Mouse (Mus musculus): ENCODE measurements around the gene Ubl3. TPM values are rescaled to one million over a fixed set of nuclear protein-coding genes. Genes with fewer than 3 reads are reported as not detected.

Gene Ubl3
- polyA plus RNA-seq, 1 experiment from 2014 or later = 86.3 TPM

DNA sequence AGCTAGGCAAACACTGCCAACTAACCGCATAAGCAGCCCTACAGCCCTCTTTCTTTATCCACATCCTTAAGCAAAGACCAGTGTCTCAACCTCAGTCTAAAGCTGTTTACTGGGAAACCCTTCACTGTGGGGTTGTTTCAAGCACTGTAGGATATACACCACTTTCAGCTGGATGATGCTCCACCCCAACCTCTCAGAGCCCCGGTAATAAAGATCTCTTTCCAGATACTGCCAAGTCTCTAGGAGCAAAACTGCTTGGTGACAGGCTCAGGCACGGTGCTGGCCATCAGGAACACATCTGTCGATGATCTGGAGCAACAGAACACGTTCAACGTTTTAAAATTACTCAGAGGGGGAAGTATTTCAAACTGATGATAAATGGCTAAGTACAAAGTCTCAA is 25.0 kb downstream of the Ubl3 start:
- H3K4me3 ChIP-seq (ENCODE audit: low read depth, low read length) = no peak overlapping the region
- no peaks in the 10 kb centered on the region for H3K36me3 ChIP-seq (ENCODE audit: insufficient read depth)
- H3K9me3 ChIP-seq (ENCODE audit: low read depth, low read length) = no peaks in the 10 kb centered on the region
- H3K4me2 ChIP-seq = no peak overlapping the region
- 29% methylated on average over 6 of the region's 6 CpGs for WGBS
- DNase-seq = no peak
- H3K4me1 ChIP-seq (ENCODE audit: insufficient read depth) = 0 out of 2 replicates have a peak, but pooled peaks cover 3% of the 10 kb centered on the region
- H3K9ac ChIP-seq = no peak overlapping the region
- TF ChIP-seq CTCF (IDR thresholded peaks at IDR 0.05; ENCODE audit: low read depth) = no peak
- no peak overlapping the region for H3K27ac ChIP-seq (ENCODE audit: low read depth)
- ATAC-seq (ENCODE audit: insufficient read depth) = no peak
- H3K27me3 ChIP-seq (ENCODE audit: insufficient read depth, low read length) = no peaks in the 10 kb centered on the region

DNA sequence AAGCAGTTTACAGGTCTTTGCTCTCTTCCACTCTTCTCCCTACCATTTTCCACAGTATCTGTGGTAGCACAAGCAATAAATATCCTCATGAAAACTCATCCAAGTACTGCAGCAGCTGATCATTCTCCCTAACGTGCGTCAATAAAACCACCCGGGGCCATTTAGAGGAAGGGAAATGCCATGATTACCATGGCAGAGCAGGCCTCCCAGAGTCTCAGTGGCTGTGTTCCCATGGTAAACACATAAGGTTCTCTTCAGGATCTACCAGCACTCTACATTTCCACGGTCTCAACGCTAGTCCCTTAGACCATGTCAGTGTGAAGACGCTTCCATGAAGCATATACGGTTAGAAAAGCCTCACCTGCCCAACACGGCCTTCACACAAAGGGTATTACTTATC is 26.0 kb downstream of the Ubl3 start:
- Histone ChIP-seq H3K27me3 (ENCODE audit: insufficient read depth, low read length) (no peaks in the 10 kb centered on the region), H3K27ac (ENCODE audit: low read depth) (no peak overlapping the region), H3K36me3 (ENCODE audit: insufficient read depth) (no peaks in the 10 kb centered on the region), H3K9me3 (ENCODE audit: low read depth, low read length) (no peaks in the 10 kb centered on the region), H3K9ac (no peak overlapping the region), H3K4me3 (ENCODE audit: low read depth, low read length) (no peak overlapping the region), H3K4me2 (no peak overlapping the region), H3K4me1 (ENCODE audit: insufficient read depth) (0 out of 2 replicates have a peak, but pooled peaks cover 3% of the 10 kb centered on the region)
- TF ChIP-seq CTCF (IDR thresholded peaks at IDR 0.05; ENCODE audit: low read depth) = no peak
- DNase-seq (no peak), ATAC-seq (ENCODE audit: insufficient read depth) (no peak)
- 79% methylated on average over 8 of the region's 8 CpGs for WGBS

DNA sequence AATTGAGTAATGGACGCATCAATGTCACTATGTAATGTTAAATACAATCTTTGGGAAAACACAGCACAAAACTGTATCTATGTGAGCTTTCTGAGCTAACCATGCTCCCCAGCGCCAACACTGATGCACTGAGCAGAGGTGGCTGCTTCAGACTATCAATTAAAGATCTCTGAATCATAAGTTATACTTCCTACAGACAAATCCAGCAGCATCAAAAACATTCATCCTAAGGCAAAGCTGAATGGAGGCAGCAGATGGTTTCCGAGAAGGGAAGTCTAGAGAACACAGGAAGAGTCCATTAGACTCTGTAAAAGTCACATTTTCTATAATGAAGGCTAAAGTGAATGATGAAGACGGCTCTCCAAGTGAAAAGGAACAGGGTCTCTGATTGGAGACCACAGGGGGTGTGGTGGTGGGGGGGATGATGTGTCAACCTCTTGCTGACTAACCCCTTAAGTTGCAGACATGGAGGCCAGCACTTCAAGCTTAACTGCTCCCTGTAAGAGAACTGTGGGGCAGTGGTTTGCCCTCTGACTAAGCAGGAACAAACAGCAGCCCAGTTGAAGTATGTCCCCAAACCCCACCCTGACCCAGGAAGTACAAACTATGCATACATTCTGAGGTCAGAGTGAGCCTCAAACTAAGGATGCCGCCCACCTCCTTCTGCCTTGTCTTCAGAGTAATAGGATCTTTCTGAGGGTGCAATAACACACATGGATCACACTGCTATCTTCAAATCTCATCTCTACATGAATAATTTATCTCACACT is 29.2 kb downstream of the Ubl3 start:
- ATAC-seq (ENCODE audit: insufficient read depth) = no peak

DNA sequence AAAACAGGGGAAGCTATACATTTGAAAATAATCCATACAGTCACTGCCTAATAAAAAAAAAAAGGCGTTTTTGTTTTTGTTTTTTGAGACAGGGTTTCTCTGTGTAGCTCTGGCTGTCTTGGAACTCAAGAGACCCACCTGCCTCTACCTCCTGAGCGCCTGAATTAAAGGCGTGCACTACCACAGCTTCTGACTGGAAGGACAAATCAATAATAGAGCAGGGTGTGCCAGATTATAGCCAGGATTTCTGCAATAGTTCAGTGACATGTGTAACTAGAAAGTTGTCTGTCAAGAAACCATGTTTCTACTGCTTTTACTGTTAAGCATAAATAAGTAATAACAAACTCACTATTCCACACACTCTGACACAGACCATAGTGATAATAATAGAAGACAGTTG is 30.2 kb downstream of the Ubl3 start:
- Histone ChIP-seq H3K27me3 (ENCODE audit: insufficient read depth, low read length) (no peaks in the 10 kb centered on the region), H3K4me3 (ENCODE audit: low read depth, low read length) (no peak overlapping the region), H3K36me3 (ENCODE audit: insufficient read depth) (no peaks in the 10 kb centered on the region), H3K9ac (no peak overlapping the region), H3K9me3 (ENCODE audit: low read depth, low read length) (no peaks in the 10 kb centered on the region), H3K27ac (ENCODE audit: low read depth) (no peak overlapping the region), H3K4me1 (ENCODE audit: insufficient read depth) (peaks cover 9% of the 10 kb centered on the region; the same call in 1 of the 2 replicates), H3K4me2 (no peak overlapping the region)
- 76% methylated on average over 3 of the region's 3 CpGs for WGBS
- no peak for TF ChIP-seq CTCF (IDR thresholded peaks at IDR 0.05; ENCODE audit: low read depth)
- DNase-seq = no peak
- no peak for ATAC-seq (ENCODE audit: insufficient read depth)

More for the DNA sequence above, 29.2 kb downstream of the Ubl3 start:
- H3K4me1 ChIP-seq (ENCODE audit: insufficient read depth) = peaks cover 10% of the 10 kb centered on the region; the same call in 1 of the 2 replicates
- no peak for DNase-seq
- 68% methylated on average over 5 of the region's 5 CpGs for WGBS
- no peak overlapping the region for H3K4me3 ChIP-seq (ENCODE audit: low read depth, low read length)
- no peak for TF ChIP-seq CTCF (IDR thresholded peaks at IDR 0.05; ENCODE audit: low read depth)
- no peaks in the 10 kb centered on the region for H3K9me3 ChIP-seq (ENCODE audit: low read depth, low read length)
- no peaks in the 10 kb centered on the region for H3K36me3 ChIP-seq (ENCODE audit: insufficient read depth)
- H3K9ac ChIP-seq = no peak overlapping the region
- no peaks in the 10 kb centered on the region for H3K27me3 ChIP-seq (ENCODE audit: insufficient read depth, low read length)
- no peak overlapping the region for H3K27ac ChIP-seq (ENCODE audit: low read depth)
- no peak overlapping the region for H3K4me2 ChIP-seq

DNA sequence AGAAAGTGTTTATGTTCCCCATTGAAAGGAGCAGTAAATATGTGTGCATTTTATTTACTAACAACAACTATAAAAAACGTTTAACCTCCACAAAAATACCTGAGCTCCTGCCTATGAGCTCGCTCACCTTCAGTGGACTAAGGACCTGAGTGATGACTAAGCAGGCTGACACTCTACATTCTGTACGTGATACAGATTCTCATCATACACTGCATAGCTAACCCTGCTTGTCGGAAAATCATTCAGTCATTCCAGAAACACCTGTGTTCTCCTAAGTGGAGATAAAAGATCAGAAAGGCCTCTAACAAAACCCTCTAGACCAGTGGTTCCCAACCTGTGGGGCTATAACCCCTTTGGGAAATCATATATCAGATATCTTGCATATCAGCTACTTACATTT is 35.1 kb downstream of the Ubl3 start:
- no peak for TF ChIP-seq CTCF (IDR thresholded peaks at IDR 0.05; ENCODE audit: low read depth)
- Histone ChIP-seq H3K27ac (ENCODE audit: low read depth) (no peak overlapping the region), H3K4me1 (ENCODE audit: insufficient read depth) (peaks cover 9% of the 10 kb centered on the region; the same call in 1 of the 2 replicates), H3K9me3 (ENCODE audit: low read depth, low read length) (no peaks in the 10 kb centered on the region), H3K4me2 (no peak overlapping the region), H3K36me3 (ENCODE audit: insufficient read depth) (no peaks in the 10 kb centered on the region), H3K27me3 (ENCODE audit: insufficient read depth, low read length) (no peaks in the 10 kb centered on the region), H3K9ac (no peak overlapping the region), H3K4me3 (ENCODE audit: low read depth, low read length) (no peak overlapping the region)
- 65% methylated on average over 4 of the region's 4 CpGs for WGBS
- ATAC-seq (ENCODE audit: insufficient read depth) (no peak), DNase-seq (no peak)

DNA sequence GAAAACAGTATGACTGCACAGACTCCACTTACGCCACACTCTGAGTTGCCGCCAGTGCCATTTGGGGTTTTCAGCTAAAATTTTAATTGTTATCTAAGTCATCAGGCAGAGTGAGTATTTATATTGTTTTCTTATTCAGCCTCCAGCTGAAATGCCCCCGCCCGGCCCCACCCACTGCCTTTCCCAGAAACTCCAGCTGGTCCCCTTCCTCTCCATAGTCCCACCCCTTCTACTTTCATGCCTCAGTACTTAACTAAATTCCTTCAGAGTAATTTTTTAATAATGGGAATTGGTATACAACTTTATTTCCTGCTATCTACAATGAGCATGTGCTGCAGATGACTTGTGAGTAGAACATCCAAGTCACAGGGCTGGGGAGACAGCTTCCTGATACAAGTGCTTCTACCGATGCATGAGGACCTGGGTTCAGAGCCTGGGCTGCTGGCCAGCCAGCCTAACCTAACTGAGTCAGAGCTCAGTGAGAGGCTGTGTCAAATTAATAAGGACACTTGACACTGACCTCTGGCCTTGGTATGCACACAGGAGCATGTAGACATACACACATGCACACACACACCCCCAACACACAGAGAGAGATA is 40.4 kb downstream of the Ubl3 start:
- WGBS = 58% methylated on average over 5 of the region's 5 CpGs
- Histone ChIP-seq H3K4me2 (no peak overlapping the region), H3K9me3 (ENCODE audit: low read depth, low read length) (no peaks in the 10 kb centered on the region), H3K4me3 (ENCODE audit: low read depth, low read length) (no peak overlapping the region), H3K27me3 (ENCODE audit: insufficient read depth, low read length) (no peaks in the 10 kb centered on the region), H3K9ac (no peak overlapping the region), H3K36me3 (ENCODE audit: insufficient read depth) (peaks cover 37% of the 10 kb centered on the region), H3K27ac (ENCODE audit: low read depth) (no peak overlapping the region; the same call in 1 of the 2 replicates), H3K4me1 (ENCODE audit: insufficient read depth) (peaks cover 5% of the 10 kb centered on the region; the same call in 1 of the 2 replicates)
- ATAC-seq (ENCODE audit: insufficient read depth) (no peak), DNase-seq (peak; percentile 22)
- no peak for TF ChIP-seq CTCF (IDR thresholded peaks at IDR 0.05; ENCODE audit: low read depth)

DNA sequence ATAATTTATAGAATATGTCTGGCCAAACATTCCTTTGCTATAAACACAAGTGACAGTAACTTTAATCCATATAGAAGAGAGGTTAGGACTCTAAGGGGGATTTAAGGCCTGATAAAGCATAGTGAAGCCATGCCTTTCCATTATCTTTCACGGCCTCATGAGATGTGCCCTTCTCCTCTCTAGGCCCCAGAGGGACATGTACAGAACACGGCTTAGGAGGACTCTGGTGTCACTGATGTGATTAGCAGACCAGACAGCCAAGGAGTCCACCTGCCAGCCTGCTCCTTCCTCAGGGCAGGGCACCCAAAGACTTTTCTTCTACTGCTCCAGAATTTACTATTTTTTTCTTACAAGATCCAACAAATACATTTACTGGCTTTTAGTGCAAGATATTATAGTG is 42.3 kb downstream of the Ubl3 start:
- DNase-seq (no peak), ATAC-seq (ENCODE audit: insufficient read depth) (no peak)
- Histone ChIP-seq H3K36me3 (ENCODE audit: insufficient read depth) (peaks cover 56% of the 10 kb centered on the region), H3K27me3 (ENCODE audit: insufficient read depth, low read length) (no peaks in the 10 kb centered on the region), H3K4me2 (no peak overlapping the region), H3K27ac (ENCODE audit: low read depth) (no peak overlapping the region), H3K4me1 (ENCODE audit: insufficient read depth) (peaks cover 5% of the 10 kb centered on the region; the same call in 1 of the 2 replicates), H3K4me3 (ENCODE audit: low read depth, low read length) (no peak overlapping the region), H3K9me3 (ENCODE audit: low read depth, low read length) (no peaks in the 10 kb centered on the region), H3K9ac (no peak overlapping the region)
- no peak for TF ChIP-seq CTCF (IDR thresholded peaks at IDR 0.05; ENCODE audit: low read depth)
- WGBS = 80% methylated on average over 2 of the region's 2 CpGs

Measured in lung, embryonic 14.5 days (tissue).